Mouse (Mus musculus) hindbrain, embryonic 11.5 days (tissue): ENCODE measurements around the gene Shisa9. TPM values are rescaled to one million over a fixed set of nuclear protein-coding genes. Genes with fewer than 3 reads are reported as not detected.
A peak's percentile ranks its signal among the peaks of the same experiment; 100 is the strongest.

Source experiments
- ATAC-seq: fragments of 200-750 bp; cut with Nextera tagmentation; 2 replicates; pipeline ENCODE4 v1.8.0; 2017; ENCODE audit warnings: mild to moderate bottlenecking, moderate TSS enrichment, moderate library complexity; ENCODE audit not compliant: low FRiP score
- DNase-seq: peaks from one replicate; pipeline ENCODE4 v3.0.0-alpha.2; 2015; ENCODE audit warnings: low spot score
- H3K27ac ChIP-seq: fragments of 300-500 bp; sonication (generic); 2 replicates; pipeline ENCODE4 v1.5.1; 2014; ENCODE audit warnings: mild to moderate bottlenecking, low read depth, low read length
- H3K27me3 ChIP-seq: fragments of 300-500 bp; sonication (generic); 2 replicates; pipeline ENCODE4 v1.6.1; 2014; ENCODE audit warnings: mild to moderate bottlenecking, low read length, moderate library complexity, mixed read lengths; ENCODE audit not compliant: control insufficient read depth, insufficient read depth
- H3K36me3 ChIP-seq: fragments of 300-500 bp; sonication (generic); 2 replicates; pipeline ENCODE4 v1.6.1; 2014; ENCODE audit warnings: mild to moderate bottlenecking, low read length, moderate library complexity, mixed read lengths; ENCODE audit not compliant: control insufficient read depth, insufficient read depth
- H3K4me1 ChIP-seq: fragments of 300-500 bp; sonication (generic); replicated peaks from 2 replicates; pipeline ENCODE4 v1.6.1; 2014; ENCODE audit warnings: low read length, mixed read lengths; ENCODE audit not compliant: control insufficient read depth, insufficient read depth
- H3K4me2 ChIP-seq: fragments of 300-500 bp; sonication (generic); replicated peaks from 2 replicates; pipeline ENCODE4 v1.6.1; 2014; ENCODE audit warnings: mild to moderate bottlenecking, low read depth, low read length
- H3K4me3 ChIP-seq: fragments of 300-500 bp; sonication (generic); 2 replicates; pipeline ENCODE4 v1.5.1; 2014; ENCODE audit warnings: low read depth, low read length
- H3K9ac ChIP-seq: fragments of 300-500 bp; sonication (generic); 2 replicates; pipeline ENCODE4 v1.6.1; 2014; ENCODE audit warnings: low read depth, low read length
- H3K9me3 ChIP-seq: fragments of 300-500 bp; sonication (generic); 2 replicates; pipeline ENCODE4 v1.6.1; 2016; ENCODE audit warnings: low read length; ENCODE audit not compliant: control insufficient read depth
- WGBS: fragments of 180-500 bp; shearing (Covaris S2); extraction: QIAGEN DNeasy Blood & Tissue Kit; methylation state at CpG from one replicate; pipeline ENCODE4 v1.1.7; 2014; 5-methylcytosine and 5-hydroxymethylcytosine counted together
- polyA plus RNA-seq: library from polyadenylated mRNA; unstranded; fragments of >200 nt; fragmentation: Nextera tagmentation; extraction: Ambion mirVana; gene quantifications from 2 replicates; pipeline ENCODE4 v1.2.1, GENCODE M21; 2014

Gene Shisa9
- polyA plus RNA-seq, 1 experiment from 2014 or later = 1.7 TPM

DNA sequence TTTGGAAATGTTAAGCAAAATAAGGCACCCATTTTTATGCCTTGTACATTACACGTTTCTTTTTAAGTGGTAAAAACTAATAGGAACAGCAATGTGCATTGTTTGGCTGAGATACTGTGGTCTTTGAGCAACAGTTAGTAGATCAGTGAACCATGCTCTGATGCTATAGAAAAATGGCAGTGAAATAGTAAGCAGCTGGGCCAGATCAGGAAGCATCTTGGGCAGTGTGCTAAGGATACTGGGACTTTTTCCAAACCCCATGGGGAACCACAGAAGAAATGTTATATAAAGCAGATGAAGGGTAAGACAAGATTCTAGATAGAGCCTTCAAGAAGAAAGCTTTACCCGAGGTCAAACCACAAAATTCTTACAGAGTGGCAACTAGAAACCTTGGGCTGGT is 205.8 kb downstream of the Shisa9 start:
- no peak overlapping the region for H3K9ac ChIP-seq
- 82% methylated on average over 2 of the region's 2 CpGs for WGBS
- no peaks in the 10 kb centered on the region for H3K9me3 ChIP-seq
- no peak overlapping the region for H3K4me3 ChIP-seq
- H3K27ac ChIP-seq = no peak overlapping the region
- H3K4me2 ChIP-seq = no peak overlapping the region
- ATAC-seq (no peak), DNase-seq (no peak)
- no peaks in the 10 kb centered on the region for H3K4me1 ChIP-seq
- no peaks in the 10 kb centered on the region for H3K36me3 ChIP-seq
- no peaks in the 10 kb centered on the region for H3K27me3 ChIP-seq

GRCm38 (mm10) chr16:12196841-12197240 is 212.9 kb downstream of the Shisa9 start:
- no peaks in the 10 kb centered on the region for H3K4me1 ChIP-seq
- no peak for DNase-seq
- no peaks in the 10 kb centered on the region for H3K36me3 ChIP-seq
- no peak overlapping the region for H3K9ac ChIP-seq
- no peak overlapping the region for H3K4me2 ChIP-seq
- no peak overlapping the region for H3K27ac ChIP-seq
- no peak overlapping the region for H3K4me3 ChIP-seq
- no peaks in the 10 kb centered on the region for H3K27me3 ChIP-seq
- H3K9me3 ChIP-seq = no peaks in the 10 kb centered on the region
- ATAC-seq = no peak
- WGBS = 95% methylated on average over 4 of the region's 4 CpGs

DNA sequence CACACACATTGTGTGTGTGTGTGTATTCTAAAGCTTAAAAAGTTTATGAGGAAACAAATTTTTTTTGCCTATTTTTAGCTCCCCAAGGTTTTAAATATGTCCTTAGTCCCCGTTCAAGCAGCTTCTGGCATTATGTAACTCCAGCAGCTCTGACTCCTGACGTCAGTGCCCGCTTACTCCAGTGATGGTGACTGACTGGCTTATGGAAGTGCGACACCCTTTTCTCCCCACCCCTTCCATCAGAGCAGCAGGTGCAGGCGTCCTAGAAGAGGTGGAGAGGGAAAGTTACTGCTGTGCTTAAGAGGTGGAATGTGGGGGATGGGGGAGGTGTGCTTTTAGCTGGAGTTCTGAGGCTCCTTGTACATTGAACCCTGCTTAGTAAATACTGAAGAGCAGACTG is 213.7 kb downstream of the Shisa9 start:
- no peak for DNase-seq
- no peak overlapping the region for H3K4me3 ChIP-seq
- no peak for ATAC-seq
- no peaks in the 10 kb centered on the region for H3K36me3 ChIP-seq
- H3K9me3 ChIP-seq = no peaks in the 10 kb centered on the region
- H3K4me1 ChIP-seq = no peaks in the 10 kb centered on the region
- no peak overlapping the region for H3K27ac ChIP-seq
- 57% methylated on average over 5 of the region's 5 CpGs for WGBS
- H3K27me3 ChIP-seq = no peaks in the 10 kb centered on the region
- no peak overlapping the region for H3K9ac ChIP-seq
- no peak overlapping the region for H3K4me2 ChIP-seq

GRCm38 (mm10) chr16:12201216-12201615 is 217.3 kb downstream of the Shisa9 start:
- Histone ChIP-seq H3K4me1 (no peaks in the 10 kb centered on the region), H3K36me3 (no peaks in the 10 kb centered on the region), H3K9ac (no peak overlapping the region), H3K27me3 (no peaks in the 10 kb centered on the region), H3K27ac (no peak overlapping the region), H3K4me3 (no peak overlapping the region), H3K9me3 (no peaks in the 10 kb centered on the region), H3K4me2 (no peak overlapping the region)
- 41% methylated on average over 3 of the region's 3 CpGs for WGBS
- peak; percentile 25 for DNase-seq
- no peak for ATAC-seq

GRCm38 (mm10) chr16:12202151-12202550 is 218.2 kb downstream of the Shisa9 start:
- 65% methylated on average over 3 of the region's 3 CpGs for WGBS
- ATAC-seq (no peak), DNase-seq (no peak)
- no peaks in the 10 kb centered on the region for H3K9me3 ChIP-seq
- H3K4me3 ChIP-seq = no peak overlapping the region
- no peak overlapping the region for H3K27ac ChIP-seq
- H3K4me2 ChIP-seq = no peak overlapping the region
- no peak overlapping the region for H3K9ac ChIP-seq
- H3K27me3 ChIP-seq = no peaks in the 10 kb centered on the region
- H3K4me1 ChIP-seq = no peaks in the 10 kb centered on the region
- H3K36me3 ChIP-seq = no peaks in the 10 kb centered on the region

GRCm38 (mm10) chr16:12203055-12203454 is 219.1 kb downstream of the Shisa9 start:
- WGBS = 85% methylated on average over 2 of the region's 2 CpGs
- H3K27me3 ChIP-seq = no peaks in the 10 kb centered on the region
- no peak for DNase-seq
- H3K9ac ChIP-seq = no peak overlapping the region
- no peaks in the 10 kb centered on the region for H3K36me3 ChIP-seq
- H3K9me3 ChIP-seq = no peaks in the 10 kb centered on the region
- no peak overlapping the region for H3K4me2 ChIP-seq
- H3K4me1 ChIP-seq = no peaks in the 10 kb centered on the region
- no peak overlapping the region for H3K27ac ChIP-seq
- no peak for ATAC-seq
- H3K4me3 ChIP-seq = no peak overlapping the region

- Histone ChIP-seq H3K4me3 (no peak overlapping the region), H3K4me2 (no peak overlapping the region), H3K27me3 (no peaks in the 10 kb centered on the region), H3K9me3 (no peaks in the 10 kb centered on the region), H3K4me1 (no peaks in the 10 kb centered on the region), H3K36me3 (no peaks in the 10 kb centered on the region), H3K27ac (no peak overlapping the region), H3K9ac (no peak overlapping the region)
- 83% methylated on average over 2 of the region's 2 CpGs for WGBS
- no peak for DNase-seq
- ATAC-seq = no peak
Measured at GRCm38 (mm10) chr16:12204423-12204822, 220.5 kb downstream of the Shisa9 start.

DNA sequence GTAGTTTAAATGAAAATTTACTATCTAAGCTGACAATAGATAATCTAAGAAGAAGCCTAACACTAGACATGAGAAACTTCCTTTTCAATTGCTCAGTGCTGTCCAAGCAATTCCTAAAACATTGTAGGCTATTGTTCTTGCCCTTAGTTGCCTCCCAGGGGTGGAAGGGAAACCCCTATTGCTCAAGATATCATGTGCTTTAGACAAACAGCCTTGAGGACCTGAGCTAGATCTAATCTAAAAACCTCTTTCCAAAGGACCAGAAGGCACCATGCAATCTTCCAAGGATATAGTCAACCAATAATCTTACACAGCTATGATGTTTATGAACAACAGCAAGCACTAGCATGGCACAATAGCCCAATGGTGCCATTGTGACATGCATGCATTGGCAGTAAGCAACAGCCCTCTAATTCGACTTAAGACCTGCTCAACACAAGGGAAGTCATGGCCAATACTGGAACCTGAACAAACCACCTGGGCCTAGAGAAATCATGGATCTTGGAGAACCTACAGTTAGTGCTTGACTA is 222.6 kb downstream of the Shisa9 start:
- WGBS = 76% methylated on average over 1 of the region's 1 CpGs
- ATAC-seq (no peak), DNase-seq (no peak)
- Histone ChIP-seq H3K4me3 (no peak overlapping the region), H3K4me2 (no peak overlapping the region), H3K4me1 (no peaks in the 10 kb centered on the region), H3K9ac (no peak overlapping the region), H3K9me3 (no peaks in the 10 kb centered on the region), H3K36me3 (no peaks in the 10 kb centered on the region), H3K27ac (no peak overlapping the region), H3K27me3 (no peaks in the 10 kb centered on the region)

DNA sequence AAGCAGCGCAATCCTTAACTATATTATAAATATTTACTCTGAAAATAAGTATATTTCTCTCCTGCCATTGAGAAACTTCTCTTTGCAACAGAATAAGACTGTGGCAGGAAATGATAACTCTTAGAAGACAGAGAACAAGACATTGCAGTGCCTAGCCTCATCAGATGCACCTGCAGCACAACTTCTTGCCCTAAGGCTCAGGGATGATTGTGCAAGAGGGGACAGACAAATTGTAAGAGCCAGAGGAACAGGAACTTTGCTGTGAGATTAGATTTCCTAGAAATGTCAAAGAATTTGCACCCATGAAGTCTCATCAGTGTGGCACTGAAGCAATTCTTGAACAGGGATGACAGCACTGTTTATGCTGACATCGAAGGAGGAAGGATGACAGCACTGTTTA is 223.0 kb downstream of the Shisa9 start:
- Histone ChIP-seq H3K27me3 (no peaks in the 10 kb centered on the region), H3K9me3 (no peaks in the 10 kb centered on the region), H3K9ac (no peak overlapping the region), H3K4me1 (no peaks in the 10 kb centered on the region), H3K36me3 (no peaks in the 10 kb centered on the region), H3K4me2 (no peak overlapping the region), H3K4me3 (no peak overlapping the region), H3K27ac (no peak overlapping the region)
- 90% methylated on average over 2 of the region's 2 CpGs for WGBS
- DNase-seq (no peak), ATAC-seq (no peak)
